Mouse (Mus musculus) liver, adult (tissue): ENCODE results near the gene Rcc1l.

Experiments
- GATA4 ChIP-seq: IDR thresholded peaks from 2 replicates; pipeline ENCODE4 v1.6.1; 2014; ENCODE audit warnings: mild to moderate bottlenecking, low read length; ENCODE audit not compliant: insufficient replicate concordance

Gene Rcc1l

GRCm38 (mm10) chr5:134139429-134139828 lies 37.1 kb downstream of the Rcc1l start:
- no peak for TF ChIP-seq GATA4

DNA sequence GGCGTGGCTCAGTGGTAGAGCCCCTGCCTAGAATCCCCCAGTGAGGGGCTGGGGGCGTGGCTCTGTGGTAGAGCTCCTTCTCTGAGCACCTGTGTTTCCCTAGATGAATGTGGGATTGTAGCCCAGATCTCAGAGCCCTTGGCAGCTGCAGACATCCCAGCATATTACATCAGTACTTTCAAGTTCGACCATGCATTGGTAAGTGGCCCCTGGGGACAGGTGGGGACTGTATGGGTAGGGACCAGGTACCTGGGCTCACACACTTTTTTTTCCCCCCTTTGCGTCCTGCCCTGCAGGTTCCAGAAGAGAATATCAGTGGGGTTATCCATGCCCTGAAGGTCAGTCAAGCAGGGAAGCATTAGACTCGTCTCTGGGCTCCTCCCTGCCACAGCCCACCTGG lies 38.6 kb downstream of the Rcc1l start:
- TF ChIP-seq GATA4: no peak

GRCm38 (mm10) chr5:134136022-134136421 lies 40.6 kb downstream of the Rcc1l start:
- no peak for TF ChIP-seq GATA4

DNA sequence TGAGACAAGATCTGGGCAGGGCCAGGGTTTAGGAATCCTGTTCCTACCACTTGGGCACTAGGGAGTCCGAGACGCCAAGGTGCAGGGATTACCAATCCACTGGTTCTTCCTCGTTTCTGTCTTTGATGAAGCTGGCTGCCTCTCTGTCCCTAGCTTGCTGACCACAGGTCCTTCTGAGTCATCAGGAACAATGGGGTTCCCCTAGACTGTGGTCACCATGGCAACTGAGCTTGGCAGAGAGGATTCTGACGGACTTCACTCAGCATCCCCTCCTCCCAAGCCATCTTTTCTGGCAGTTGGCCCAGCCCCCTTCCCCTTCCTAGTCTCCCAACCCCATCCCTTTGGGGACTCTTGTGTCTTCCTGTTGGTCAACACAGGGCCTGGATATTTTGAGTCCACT lies 45.0 kb downstream of the Rcc1l start:
- no peak for TF ChIP-seq GATA4

DNA sequence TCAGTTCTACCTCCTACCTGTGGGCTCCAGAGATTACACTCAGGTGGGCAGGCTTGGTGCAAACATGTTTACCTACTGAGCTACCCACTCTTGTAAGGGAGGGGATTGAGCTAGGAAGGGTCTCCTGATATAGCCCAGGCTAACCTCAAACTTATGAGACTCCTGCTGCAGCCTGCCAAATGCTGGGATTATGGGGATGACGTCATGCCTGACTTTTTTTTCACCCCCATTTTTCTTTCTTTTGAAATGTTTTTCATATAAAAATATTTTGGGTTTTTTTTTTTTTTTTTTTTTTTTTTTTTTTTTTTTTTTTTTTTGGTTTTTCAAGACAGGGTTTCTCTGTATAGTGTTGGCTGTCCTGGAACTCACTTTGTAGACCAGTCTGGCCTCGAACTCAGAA lies 50.3 kb downstream of the Rcc1l start:
- TF ChIP-seq GATA4: no peak

- TF ChIP-seq GATA4: no peak
Observed at GRCm38 (mm10) chr5:134123846-134124245, 52.7 kb downstream of the Rcc1l start.

- TF ChIP-seq GATA4: no peak
Observed at GRCm38 (mm10) chr5:134121893-134122259, 54.7 kb downstream of the Rcc1l start.

DNA sequence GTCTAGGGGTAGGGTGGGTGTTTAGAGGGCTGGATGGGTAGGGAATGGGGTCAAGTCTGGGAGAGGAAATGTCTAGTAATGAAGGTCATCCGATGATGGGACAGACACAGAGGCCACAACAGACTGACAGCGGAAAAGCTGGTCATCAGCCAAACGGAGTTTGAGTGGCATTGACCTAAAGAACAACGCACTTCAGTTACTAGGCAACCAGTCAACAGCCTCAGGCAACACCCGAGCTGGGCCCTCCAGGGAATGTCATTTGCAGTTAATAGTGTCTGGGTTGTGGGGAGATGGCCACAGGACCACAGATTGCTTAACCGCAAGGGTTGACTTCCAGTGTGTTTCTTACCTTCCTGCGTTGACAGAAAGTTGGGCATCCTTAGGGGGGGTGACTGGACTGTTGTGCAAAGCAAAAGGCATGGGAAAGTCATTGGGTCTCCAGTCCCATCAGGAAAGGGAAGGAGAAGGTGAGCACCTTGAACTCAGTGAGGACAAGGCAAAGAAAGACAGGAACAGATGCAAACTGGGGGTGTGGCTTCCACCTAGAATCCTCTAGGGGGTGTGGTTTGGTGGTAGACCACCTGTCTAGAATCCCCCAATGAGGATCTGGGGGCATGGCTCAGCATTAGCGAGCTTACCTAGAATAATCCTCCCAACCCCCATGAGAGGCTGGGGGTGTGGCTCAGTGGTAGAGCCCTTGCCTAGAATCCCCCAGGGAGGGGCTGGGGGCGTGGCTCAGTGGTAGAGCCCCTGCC lies 55.3 kb downstream of the Rcc1l start:
- no peak for TF ChIP-seq GATA4

- TF ChIP-seq GATA4: no peak
Observed at GRCm38 (mm10) chr5:134120135-134120534, 56.4 kb downstream of the Rcc1l start.

- TF ChIP-seq GATA4: no peak
Observed at GRCm38 (mm10) chr5:134119481-134120120, 57.0 kb downstream of the Rcc1l start.

DNA sequence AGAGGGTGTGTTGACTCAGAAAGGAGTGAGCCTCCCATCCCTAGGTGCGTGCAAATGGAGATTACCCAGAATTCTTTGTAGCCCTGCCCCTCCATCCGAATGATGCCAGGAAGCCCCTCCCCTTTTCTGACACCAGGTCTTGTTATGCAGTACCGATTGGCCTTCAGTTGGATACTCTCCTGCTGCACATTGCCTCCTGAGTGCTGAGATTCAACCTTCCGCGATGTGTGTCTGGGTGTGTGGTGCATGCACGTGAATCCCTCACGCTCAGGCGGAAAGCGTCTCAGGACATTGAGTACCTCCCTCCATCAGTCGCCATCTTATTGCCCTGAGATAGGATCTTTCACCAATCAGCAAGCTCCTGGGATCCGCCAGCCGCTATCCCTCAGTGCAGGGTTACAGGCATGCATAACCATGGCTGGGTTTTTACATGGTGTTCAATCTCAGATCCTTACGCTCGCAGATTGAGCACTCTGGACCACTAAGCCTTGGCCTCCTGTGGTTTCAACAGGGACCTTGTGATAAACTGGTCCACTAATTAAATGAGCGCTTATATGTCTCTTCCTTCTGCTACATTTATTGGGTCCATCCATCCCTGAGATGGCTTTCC lies 57.7 kb downstream of the Rcc1l start:
- no peak for TF ChIP-seq GATA4

DNA sequence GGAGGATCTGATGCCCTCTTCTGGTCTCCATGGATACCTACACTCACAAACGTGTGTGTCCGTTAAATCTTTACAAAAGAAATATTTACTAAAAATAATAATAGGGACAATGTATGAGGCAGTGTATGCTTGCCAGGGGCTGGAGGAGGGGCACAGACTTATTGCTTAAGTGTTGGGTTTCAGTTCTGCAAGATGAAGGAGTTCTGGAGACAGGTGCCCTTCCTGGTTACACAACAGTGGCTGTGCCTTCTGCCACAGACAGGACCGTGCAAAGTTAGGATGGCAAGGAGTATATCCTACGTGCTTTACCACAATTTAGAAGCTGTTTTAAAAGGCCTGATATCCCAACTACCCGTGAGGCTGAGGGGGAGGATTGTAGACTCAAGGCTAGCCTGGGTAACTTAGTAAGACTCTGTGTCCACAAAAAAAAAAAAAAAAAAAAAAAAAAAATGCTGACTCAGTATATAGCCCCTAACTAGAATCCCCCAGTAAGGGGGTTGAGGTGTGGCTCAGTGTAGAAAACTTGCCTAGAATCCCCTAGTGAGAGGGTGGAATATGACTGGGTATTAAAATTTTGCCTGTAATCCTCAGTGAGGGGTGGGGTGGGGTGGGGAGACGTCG lies 60.8 kb downstream of the Rcc1l start:
- TF ChIP-seq GATA4: no peak

DNA sequence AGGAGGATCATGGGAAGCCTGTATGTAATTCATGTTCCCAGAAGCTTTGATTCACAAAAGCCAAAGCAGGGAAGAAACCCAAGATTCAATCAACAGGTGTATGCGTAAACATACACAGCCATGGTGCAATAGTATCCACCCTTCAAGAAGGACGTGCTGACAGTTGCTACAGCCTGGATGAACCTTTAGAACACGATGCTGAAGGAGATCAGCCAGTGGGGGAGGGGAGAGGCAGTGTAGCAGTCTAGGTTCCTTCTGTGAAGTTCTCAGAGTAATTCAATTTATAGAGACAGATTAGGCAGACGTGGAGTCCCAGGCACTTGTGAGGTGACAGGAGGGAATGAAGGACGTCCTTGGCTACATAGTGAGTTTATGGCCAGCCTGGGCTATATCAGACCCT lies 61.6 kb downstream of the Rcc1l start:
- no peak for TF ChIP-seq GATA4

- no peak for TF ChIP-seq GATA4
Observed at GRCm38 (mm10) chr5:134105829-134106228, 70.7 kb downstream of the Rcc1l start.

DNA sequence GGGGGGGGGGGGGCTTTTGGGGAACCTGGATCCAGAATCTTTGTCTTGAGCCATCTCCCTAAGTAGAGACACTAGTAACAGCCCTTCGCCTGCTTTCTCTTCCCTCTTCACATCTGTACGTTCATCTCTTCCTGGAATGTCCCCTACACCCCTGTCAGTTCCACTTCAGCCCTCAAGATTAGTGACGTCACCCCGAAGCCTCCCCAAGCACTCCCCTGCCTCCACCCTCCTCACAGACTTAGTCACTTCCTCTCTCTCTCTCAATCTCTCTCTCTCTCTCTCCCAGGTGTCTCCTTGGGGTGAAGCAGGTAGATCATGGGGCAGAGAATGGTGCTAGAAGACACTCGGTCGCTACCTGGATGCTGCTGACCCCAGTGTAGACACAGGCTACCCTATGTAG lies 73.9 kb downstream of the Rcc1l start:
- no peak for TF ChIP-seq GATA4

- TF ChIP-seq GATA4: no peak
Observed at GRCm38 (mm10) chr5:134101883-134102282, 74.7 kb downstream of the Rcc1l start.
